12 mouse cellular contexts compared by ENCODE assay signal in genomic region chr4:55470779-55471663, GRCm38 (mm10).
DNase-seq lines count a peak whose midpoint lies in the region; ATAC-seq and TF ChIP-seq lines count a peak whose summit lies in the region.
"Had no signal": no experiment of that assay in that cellular context is flagged by ENCODE, and none has a peak within 500 bp of the region (broad histone marks: within the 10 kb centered on the region; RNA-seq: fewer than 3 reads in every experiment).

No protein-coding gene starts in this region.

- H3K27me3 ChIP-seq in heart, embryonic 12.5 days (replicated peaks) = no peaks in the 10 kb centered on the region
- no peaks in the 10 kb centered on the region for H3K27me3 ChIP-seq in heart, postnatal 0 days (ENCODE audit: control insufficient read depth, insufficient read depth, low read length)
- no peaks in the 10 kb centered on the region for H3K27me3 ChIP-seq in hindbrain, embryonic 12.5 days
- H3K27me3 ChIP-seq: liver, embryonic 12.5 days had no signal

- H3K4me3 ChIP-seq in heart, embryonic 12.5 days = no peak overlapping the region
- H3K4me3 ChIP-seq in heart, postnatal 0 days (ENCODE audit: low read depth, low read length) = no peak overlapping the region
- H3K4me3 ChIP-seq in hindbrain, embryonic 12.5 days = no peak overlapping the region
- H3K4me3 ChIP-seq: liver, embryonic 12.5 days; myocyte had no signal

- DNase-seq in heart, adult 8-10 months (ENCODE audit: low spot score) = no peak
- DNase-seq in 416B (ENCODE audit: low read depth) = peak; percentile 12
- DNase-seq in heart, postnatal 0 days (ENCODE audit: low spot score) = peak; percentile 24
- peak; percentile 37 for DNase-seq in kidney, postnatal 14 days
- no peak for DNase-seq in cerebellum, adult 8-10 months
- DNase-seq: cerebellum, adult 11-12 months; embryo, embryonic 11 days; thymus, postnatal 25 days had no signal

- no peaks in the 10 kb centered on the region for H3K36me3 ChIP-seq in heart, embryonic 12.5 days
- H3K36me3 ChIP-seq in heart, postnatal 0 days (replicated peaks; ENCODE audit: control insufficient read depth, insufficient read depth, low read length) = no peaks in the 10 kb centered on the region
- no peaks in the 10 kb centered on the region for H3K36me3 ChIP-seq in hindbrain, embryonic 12.5 days
- H3K36me3 ChIP-seq: liver, embryonic 12.5 days had no signal

- H3K4me1 ChIP-seq in heart, embryonic 12.5 days (replicated peaks) = peaks cover 28% of the 10 kb centered on the region
- H3K4me1 ChIP-seq in heart, postnatal 0 days (ENCODE audit: control insufficient read depth, insufficient read depth) = peaks cover 15% of the 10 kb centered on the region
- H3K4me1 ChIP-seq in hindbrain, embryonic 12.5 days = no peaks in the 10 kb centered on the region

- no peak overlapping the region for H3K4me2 ChIP-seq in heart, embryonic 12.5 days
- H3K4me2 ChIP-seq in heart, postnatal 0 days (ENCODE audit: low read depth, low read length) = no peak overlapping the region
- H3K4me2 ChIP-seq in hindbrain, embryonic 12.5 days (replicated peaks) = no peak overlapping the region
- H3K4me2 ChIP-seq: liver, embryonic 12.5 days had no signal

- peak; percentile 40; the same call in 1 of the 2 replicates for ATAC-seq in heart, embryonic 12.5 days (ENCODE audit: insufficient number of reproducible peaks, low FRiP score)
- no peak; the same call in 1 of the 2 replicates for ATAC-seq in heart, postnatal 0 days (ENCODE audit: insufficient read depth, low read depth)
- no peak for ATAC-seq in hindbrain, embryonic 12.5 days (ENCODE audit: low FRiP score)
- ATAC-seq: liver, embryonic 12.5 days had no signal

- WGBS in heart, embryonic 12.5 days = 42% methylated on average over 13 of the region's 13 CpGs
- WGBS in heart, postnatal 0 days = 44% methylated on average over 13 of the region's 13 CpGs
- 79% methylated on average over 13 of the region's 13 CpGs for WGBS in hindbrain, embryonic 12.5 days

- no peak for TF ChIP-seq CTCF in heart, postnatal 0 days (IDR thresholded peaks at IDR 0.05; ENCODE audit: low read depth)

- TF ChIP-seq EP300 in heart, postnatal 0 days (IDR thresholded peaks at IDR 0.05; ENCODE audit: low read depth) = no peak

- H3K27ac ChIP-seq in heart, embryonic 12.5 days (ENCODE audit: poor library complexity, severe bottlenecking) = peak overlapping the region; percentile 62
- peak overlapping the region; percentile 15; the same call in 1 of the 2 replicates for H3K27ac ChIP-seq in heart, postnatal 0 days (ENCODE audit: low read depth)
- H3K27ac ChIP-seq in hindbrain, embryonic 12.5 days = no peak overlapping the region
- H3K27ac ChIP-seq: liver, embryonic 12.5 days had no signal

- no peaks in the 10 kb centered on the region for H3K9me3 ChIP-seq in heart, embryonic 12.5 days (replicated peaks)
- no peaks in the 10 kb centered on the region for H3K9me3 ChIP-seq in heart, postnatal 0 days (replicated peaks; ENCODE audit: control insufficient read depth, low read length)
- H3K9me3 ChIP-seq in hindbrain, embryonic 12.5 days (replicated peaks) = no peaks in the 10 kb centered on the region
- H3K9me3 ChIP-seq: liver, embryonic 12.5 days had no signal

- no peak overlapping the region for H3K9ac ChIP-seq in heart, embryonic 12.5 days
- H3K9ac ChIP-seq in heart, postnatal 0 days (replicated peaks; ENCODE audit: low read depth, low read length) = no peak overlapping the region
- H3K9ac ChIP-seq in hindbrain, embryonic 12.5 days = no peak overlapping the region
- H3K9ac ChIP-seq: liver, embryonic 12.5 days had no signal

Comparison
In these comparisons a context has a peak if more than half of its experiments do, and no peak if none do; other contexts are left out.
1. DNase-seq: peak in 416B (single experiment), heart, postnatal 0 days (single experiment) and kidney, postnatal 14 days (single experiment); none in heart, adult 8-10 months (single experiment) and cerebellum, adult 8-10 months (single experiment).